Mouse (Mus musculus) CH12F3 (cell line): ENCODE measurements around the gene Gm1123.

ENCODE experiments used
- in situ Hi-C: fragments of 300-500 bp; cut with MboI; formaldehyde crosslinking; loops from 2 replicates; pipeline ENCODE4 v1.14.3; 2020; ENCODE audit warnings: low sequenced_read_pairs

Gene Gm1123

GRCm38 (mm10) chr9:98959851-98960250, 75.7 kb downstream of the Gm1123 start:
- in situ Hi-C loops: loop anchor here (25.0 kb wide), 1 partner anchor 323 kb away; no protein-coding TSS in a partner anchor

- in situ Hi-C loops: loop anchor here (25.0 kb wide), 1 partner anchor 321 kb away; no protein-coding TSS in a partner anchor
These were observed 76.9 kb downstream of the Gm1123 start for GRCm38 (mm10) chr9:98958628-98959027.

GRCm38 (mm10) chr9:98957751-98958351, 77.7 kb downstream of the Gm1123 start:
- in situ Hi-C loops: loop anchor here (25.0 kb wide), 1 partner anchor 321 kb away; no protein-coding TSS in a partner anchor
